Mouse (Mus musculus): ENCODE measurements around the gene Hnf1b. TPM values are rescaled to one million over a fixed set of nuclear protein-coding genes. Genes with fewer than 3 reads are reported as not detected.

Hnf1b gene
- polyA plus RNA-seq, 1 experiment from 2014 or later: not detected

Other genes starting within 250 kb of the Hnf1b start
- not detected in 2 replicates for gene Rpl9-ps1, start 204.4 kb upstream of the Hnf1b start, polyA plus RNA-seq (2015; fragmentation: Nextera tagmentation; extraction: Ambion mirVana)
- 0.64 and 0.65 TPM in 2 replicates for gene Ccl3, start 200.7 kb upstream of the Hnf1b start, polyA plus RNA-seq (2015; fragmentation: Nextera tagmentation; extraction: Ambion mirVana)
- 0.32 TPM in 1 of 2 replicates, not detected in the other for gene Ccl4, start 187.5 kb upstream of the Hnf1b start, polyA plus RNA-seq (2015; fragmentation: Nextera tagmentation; extraction: Ambion mirVana)
- gene Wfdc17, start 146.1 kb upstream of the Hnf1b start, polyA plus RNA-seq (2015; fragmentation: Nextera tagmentation; extraction: Ambion mirVana): 0.44 TPM in 1 of 2 replicates, not detected in the other
- gene Wfdc18, start 141.0 kb upstream of the Hnf1b start, polyA plus RNA-seq (2015; fragmentation: Nextera tagmentation; extraction: Ambion mirVana): not detected in 2 replicates
- gene Wfdc21, start 103.1 kb upstream of the Hnf1b start, polyA plus RNA-seq (2015; fragmentation: Nextera tagmentation; extraction: Ambion mirVana): 0.43 TPM in 1 of 2 replicates, not detected in the other
- 41.7 and 44.5 TPM in 2 replicates for gene Heatr6, start 96.4 kb upstream of the Hnf1b start, polyA plus RNA-seq (2015; fragmentation: Nextera tagmentation; extraction: Ambion mirVana)
- 33.0 and 34.6 TPM in 2 replicates for gene Ddx52, start 92.0 kb downstream of the Hnf1b start, polyA plus RNA-seq (2015; fragmentation: Nextera tagmentation; extraction: Ambion mirVana)
- gene Synrg, start 114.4 kb downstream of the Hnf1b start, polyA plus RNA-seq (2015; fragmentation: Nextera tagmentation; extraction: Ambion mirVana): 34.2 and 34.4 TPM in 2 replicates
- gene Dusp14, start 219.2 kb downstream of the Hnf1b start, polyA plus RNA-seq (2015; fragmentation: Nextera tagmentation; extraction: Ambion mirVana): 8.2 and 9.1 TPM in 2 replicates

All from midbrain, embryonic 13.5 days (tissue).